Mouse (Mus musculus) liver, embryonic 16.5 days (tissue): ENCODE measurements at regions not wholly inside any gene's neighbourhood (a gene's known extent, or its start where the extent isn't known, plus 50 kb on each side); places are given as distances from the start of the nearest gene placed in this dataset.

Experiments
- ATAC-seq: fragments of 200-750 bp; cut with Nextera tagmentation; 2 replicates; pipeline ENCODE4 v1.8.0; 2017; ENCODE audit warnings: low read depth, mild to moderate bottlenecking, moderate number of reproducible peaks, moderate library complexity
- H3K27ac ChIP-seq: fragments of 300-500 bp; sonication (generic); 2 replicates; pipeline ENCODE4 v1.5.1; 2014; ENCODE audit warnings: mild to moderate bottlenecking, low read length
- H3K27me3 ChIP-seq: fragments of 300-500 bp; sonication (generic); 2 replicates; pipeline ENCODE4 v1.6.1; 2014; ENCODE audit warnings: low read depth, low read length, mixed read lengths; ENCODE audit not compliant: control insufficient read depth, insufficient read depth
- H3K36me3 ChIP-seq: fragments of 300-500 bp; sonication (generic); 2 replicates; pipeline ENCODE4 v1.6.1; 2014; ENCODE audit warnings: mild to moderate bottlenecking; ENCODE audit not compliant: control insufficient read depth, insufficient read depth
- H3K4me1 ChIP-seq: fragments of 300-500 bp; sonication (generic); 2 replicates; pipeline ENCODE4 v1.6.1; 2014; ENCODE audit warnings: low read depth, low read length, mixed read lengths; ENCODE audit not compliant: control insufficient read depth
- H3K4me2 ChIP-seq: fragments of 300-500 bp; sonication (generic); 2 replicates; pipeline ENCODE4 v1.6.1; 2014; ENCODE audit warnings: low read depth, low read length, mixed read lengths
- H3K4me3 ChIP-seq: fragments of 300-500 bp; sonication (generic); 2 replicates; pipeline ENCODE4 v1.5.1; 2014; ENCODE audit warnings: low read depth, mild to moderate bottlenecking, low read length
- H3K9ac ChIP-seq: fragments of 300-500 bp; sonication (generic); 2 replicates; pipeline ENCODE4 v1.6.1; 2014; ENCODE audit warnings: low read depth, low read length
- H3K9me3 ChIP-seq: fragments of 300-500 bp; sonication (generic); replicated peaks from 2 replicates; pipeline ENCODE4 v1.6.1; 2016; ENCODE audit warnings: low read length; ENCODE audit not compliant: control insufficient read depth
- WGBS: fragments of 180-500 bp; shearing (Covaris S2); extraction: QIAGEN DNeasy Blood & Tissue Kit; methylation state at CpG from one replicate; pipeline ENCODE4 v1.1.7; 2014; ENCODE audit not compliant: insufficient replicate concordance; 5-methylcytosine and 5-hydroxymethylcytosine counted together

GRCm38 (mm10) chr2:9564487-9565043, 316.5 kb upstream of the 4930412O13Rik start:
- Histone ChIP-seq H3K4me3 (no peak overlapping the region), H3K4me2 (no peak overlapping the region), H3K9ac (no peak overlapping the region), H3K4me1 (no peaks in the 10 kb centered on the region), H3K27me3 (no peaks in the 10 kb centered on the region), H3K9me3 (no peaks in the 10 kb centered on the region), H3K27ac (no peak overlapping the region), H3K36me3 (no peaks in the 10 kb centered on the region)
- no peak for ATAC-seq
- 45% methylated on average over 6 of the region's 6 CpGs for WGBS

- Histone ChIP-seq H3K27ac (no peak overlapping the region), H3K27me3 (no peaks in the 10 kb centered on the region), H3K4me2 (no peak overlapping the region), H3K36me3 (no peaks in the 10 kb centered on the region), H3K9ac (no peak overlapping the region), H3K9me3 (no peaks in the 10 kb centered on the region), H3K4me1 (no peaks in the 10 kb centered on the region), H3K4me3 (no peak overlapping the region)
- WGBS = 48% methylated on average over 4 of the region's 4 CpGs
- ATAC-seq = no peak
Observed at GRCm38 (mm10) chr2:9569220-9569619, 311.8 kb upstream of the 4930412O13Rik start.

- Histone ChIP-seq H3K9ac (no peak overlapping the region), H3K9me3 (no peaks in the 10 kb centered on the region), H3K4me1 (no peaks in the 10 kb centered on the region), H3K27me3 (no peaks in the 10 kb centered on the region), H3K36me3 (no peaks in the 10 kb centered on the region), H3K4me2 (no peak overlapping the region), H3K4me3 (no peak overlapping the region), H3K27ac (no peak overlapping the region)
- WGBS = 54% methylated on average over 6 of the region's 6 CpGs
- no peak for ATAC-seq
Observed at GRCm38 (mm10) chr2:9574196-9574595, 306.9 kb upstream of the 4930412O13Rik start.

GRCm38 (mm10) chr2:9574651-9575050, 306.4 kb upstream of the 4930412O13Rik start:
- no peaks in the 10 kb centered on the region for H3K4me1 ChIP-seq
- no peak overlapping the region for H3K4me2 ChIP-seq
- H3K9ac ChIP-seq = no peak overlapping the region
- H3K9me3 ChIP-seq = no peaks in the 10 kb centered on the region
- H3K27me3 ChIP-seq = no peaks in the 10 kb centered on the region
- 56% methylated on average over 5 of the region's 5 CpGs for WGBS
- no peaks in the 10 kb centered on the region for H3K36me3 ChIP-seq
- ATAC-seq = no peak
- no peak overlapping the region for H3K27ac ChIP-seq
- no peak overlapping the region for H3K4me3 ChIP-seq

- no peak overlapping the region for H3K4me2 ChIP-seq
- no peaks in the 10 kb centered on the region for H3K36me3 ChIP-seq
- WGBS = 70% methylated on average over 4 of the region's 4 CpGs
- H3K27me3 ChIP-seq = no peaks in the 10 kb centered on the region
- H3K9me3 ChIP-seq = no peaks in the 10 kb centered on the region
- no peak overlapping the region for H3K4me3 ChIP-seq
- no peak overlapping the region for H3K9ac ChIP-seq
- ATAC-seq = no peak
- H3K27ac ChIP-seq = no peak overlapping the region
- H3K4me1 ChIP-seq = no peaks in the 10 kb centered on the region
Observed at GRCm38 (mm10) chr2:9577868-9578267, 303.2 kb upstream of the 4930412O13Rik start.

GRCm38 (mm10) chr2:9587389-9587788, 293.7 kb upstream of the 4930412O13Rik start:
- no peak for ATAC-seq
- 69% methylated on average over 3 of the region's 3 CpGs for WGBS

GRCm38 (mm10) chr2:9589200-9589599, 291.9 kb upstream of the 4930412O13Rik start:
- Histone ChIP-seq H3K36me3 (no peaks in the 10 kb centered on the region), H3K27ac (no peak overlapping the region), H3K9me3 (no peaks in the 10 kb centered on the region), H3K4me2 (no peak overlapping the region), H3K4me1 (no peaks in the 10 kb centered on the region), H3K27me3 (no peaks in the 10 kb centered on the region), H3K4me3 (no peak overlapping the region), H3K9ac (no peak overlapping the region)
- no peak for ATAC-seq

More at GRCm38 (mm10) chr2:9587389-9587788, 293.7 kb upstream of the 4930412O13Rik start:
- no peak overlapping the region for H3K4me3 ChIP-seq
- no peak overlapping the region for H3K9ac ChIP-seq
- H3K27ac ChIP-seq = no peak overlapping the region
- no peaks in the 10 kb centered on the region for H3K27me3 ChIP-seq
- no peaks in the 10 kb centered on the region for H3K9me3 ChIP-seq
- no peaks in the 10 kb centered on the region for H3K36me3 ChIP-seq
- no peaks in the 10 kb centered on the region for H3K4me1 ChIP-seq
- no peak overlapping the region for H3K4me2 ChIP-seq

- 42% methylated on average over 1 of the region's 1 CpGs for WGBS
- Histone ChIP-seq H3K4me3 (no peak overlapping the region), H3K9ac (no peak overlapping the region), H3K4me1 (no peaks in the 10 kb centered on the region), H3K9me3 (no peaks in the 10 kb centered on the region), H3K4me2 (no peak overlapping the region), H3K27me3 (no peaks in the 10 kb centered on the region), H3K27ac (no peak overlapping the region), H3K36me3 (no peaks in the 10 kb centered on the region)
- ATAC-seq = no peak
Observed at GRCm38 (mm10) chr2:9592531-9592930, 288.5 kb upstream of the 4930412O13Rik start.

GRCm38 (mm10) chr2:9593931-9594330, 287.1 kb upstream of the 4930412O13Rik start:
- WGBS = 10% methylated on average over 10 of the region's 10 CpGs
- no peak overlapping the region for H3K9ac ChIP-seq
- no peaks in the 10 kb centered on the region for H3K36me3 ChIP-seq
- no peak overlapping the region for H3K4me2 ChIP-seq
- no peak overlapping the region for H3K4me3 ChIP-seq
- no peaks in the 10 kb centered on the region for H3K4me1 ChIP-seq
- no peak overlapping the region for H3K27ac ChIP-seq
- H3K9me3 ChIP-seq = no peaks in the 10 kb centered on the region
- H3K27me3 ChIP-seq = no peaks in the 10 kb centered on the region
- ATAC-seq = no peak
